Mouse (Mus musculus) urinary bladder, adult 2 months (tissue): ENCODE data around the gene Thap4. TPM values are rescaled to one million over a fixed set of nuclear protein-coding genes. Genes with fewer than 3 reads are reported as not detected.

Experiments
- DNase-seq: peaks from one replicate; pipeline ENCODE4 v3.0.0; 2022; ENCODE audit warnings: low spot score
- polyA plus RNA-seq: library from polyadenylated mRNA; depleted of rRNA; stranded (reverse); fragments of >200 nt; gene quantifications from 2 replicates; pipeline ENCODE4 v1.2.3, GENCODE M21; 2012

Thap4 gene
- polyA plus RNA-seq, 1 experiment, result 39.9 TPM

GRCm38 (mm10) chr1:93742910-93743309 lies 11.8 kb downstream of the Thap4 start:
- no peak for DNase-seq

GRCm38 (mm10) chr1:93741987-93742386 lies 12.7 kb downstream of the Thap4 start:
- no peak for DNase-seq

GRCm38 (mm10) chr1:93740671-93741070 lies 14.0 kb downstream of the Thap4 start:
- DNase-seq, result no peak

GRCm38 (mm10) chr1:93737711-93738110 lies 17.0 kb downstream of the Thap4 start:
- DNase-seq, result no peak

GRCm38 (mm10) chr1:93735859-93736258 lies 18.8 kb downstream of the Thap4 start:
- no peak for DNase-seq

GRCm38 (mm10) chr1:93731880-93732281 lies 22.8 kb downstream of the Thap4 start:
- DNase-seq, result no peak

- DNase-seq, result no peak
Observed at GRCm38 (mm10) chr1:93731103-93731502, 23.6 kb downstream of the Thap4 start.

- DNase-seq, result no peak
Observed at GRCm38 (mm10) chr1:93726974-93727373, 27.7 kb downstream of the Thap4 start.

- DNase-seq, result no peak
Observed at GRCm38 (mm10) chr1:93726116-93726515, 28.5 kb downstream of the Thap4 start.

- no peak for DNase-seq
Observed at GRCm38 (mm10) chr1:93725665-93726064, 29.0 kb downstream of the Thap4 start.

GRCm38 (mm10) chr1:93724623-93725022 lies 30.0 kb downstream of the Thap4 start:
- no peak for DNase-seq

- DNase-seq, result no peak
Observed at GRCm38 (mm10) chr1:93721557-93721956, 33.1 kb downstream of the Thap4 start.

GRCm38 (mm10) chr1:93716166-93716565 lies 38.5 kb downstream of the Thap4 start:
- no peak for DNase-seq

- DNase-seq, result no peak
Observed at GRCm38 (mm10) chr1:93705389-93705788, 49.3 kb downstream of the Thap4 start.

GRCm38 (mm10) chr1:93704341-93704740 lies 50.3 kb downstream of the Thap4 start:
- DNase-seq, result no peak

- DNase-seq, result no peak
Observed at GRCm38 (mm10) chr1:93703472-93704048, 51.1 kb downstream of the Thap4 start.

- DNase-seq, result no peak
Observed at GRCm38 (mm10) chr1:93702106-93702505, 52.6 kb downstream of the Thap4 start.

GRCm38 (mm10) chr1:93699159-93699558 lies 55.5 kb downstream of the Thap4 start:
- no peak for DNase-seq

- no peak for DNase-seq
Observed at GRCm38 (mm10) chr1:93697317-93697716, 57.3 kb downstream of the Thap4 start.

- DNase-seq, result no peak
Observed at GRCm38 (mm10) chr1:93694966-93695365, 59.7 kb downstream of the Thap4 start.

- no peak for DNase-seq
Observed at GRCm38 (mm10) chr1:93693943-93694342, 60.7 kb downstream of the Thap4 start.

- DNase-seq, result no peak
Observed at GRCm38 (mm10) chr1:93693502-93693901, 61.2 kb downstream of the Thap4 start.

- no peak for DNase-seq
Observed at GRCm38 (mm10) chr1:93692773-93693172, 61.9 kb downstream of the Thap4 start.

GRCm38 (mm10) chr1:93691786-93692357 lies 62.8 kb downstream of the Thap4 start:
- DNase-seq, result no peak
